Mouse (Mus musculus) liver, embryonic 15.5 days (tissue): ENCODE measurements around the gene Ccdc7a. TPM values are rescaled to one million over a fixed set of nuclear protein-coding genes. Genes with fewer than 3 reads are reported as not detected.

Experiments used
- ATAC-seq: fragments of 200-750 bp; cut with Nextera tagmentation; 2 replicates; pipeline ENCODE4 v1.8.0; 2017; ENCODE audit warnings: moderate number of reproducible peaks, mild to moderate bottlenecking, moderate library complexity; ENCODE audit not compliant: insufficient read depth
- H3K27ac ChIP-seq: fragments of 300-500 bp; sonication (generic); replicated peaks from 2 replicates; pipeline ENCODE4 v1.5.1; 2015; ENCODE audit warnings: mild to moderate bottlenecking, inconsistent platforms
- H3K27me3 ChIP-seq: fragments of 300-500 bp; sonication (generic); 2 replicates; pipeline ENCODE4 v1.6.1; 2015; ENCODE audit warnings: mild to moderate bottlenecking, inconsistent platforms
- H3K36me3 ChIP-seq: fragments of 300-500 bp; sonication (generic); replicated peaks from 2 replicates; pipeline ENCODE4 v1.6.1; 2015; ENCODE audit warnings: moderate library complexity, mild to moderate bottlenecking, inconsistent platforms
- H3K4me1 ChIP-seq: fragments of 300-500 bp; sonication (generic); replicated peaks from 2 replicates; pipeline ENCODE4 v1.6.1; 2015; ENCODE audit warnings: inconsistent platforms
- H3K4me2 ChIP-seq: fragments of 300-500 bp; sonication (generic); 2 replicates; pipeline ENCODE4 v1.6.1; 2015; ENCODE audit warnings: moderate library complexity, mild to moderate bottlenecking, inconsistent platforms
- H3K4me3 ChIP-seq: fragments of 300-500 bp; sonication (generic); replicated peaks from 2 replicates; pipeline ENCODE4 v1.5.1; 2015; ENCODE audit warnings: mild to moderate bottlenecking, inconsistent platforms
- H3K9ac ChIP-seq: fragments of 300-500 bp; sonication (generic); 2 replicates; pipeline ENCODE4 v1.6.1; 2015; ENCODE audit warnings: moderate library complexity, mild to moderate bottlenecking, inconsistent platforms
- H3K9me3 ChIP-seq: fragments of 300-500 bp; sonication (generic); replicated peaks from 2 replicates; pipeline ENCODE4 v1.6.1; 2016; ENCODE audit warnings: inconsistent platforms
- WGBS: fragments of 180-500 bp; shearing (Covaris S2); methylation state at CpG from one replicate; pipeline ENCODE4 v1.1.7; 2015; ENCODE audit warnings: mixed read lengths; ENCODE audit not compliant: insufficient replicate concordance; 5-methylcytosine and 5-hydroxymethylcytosine counted together
- polyA plus RNA-seq: library from polyadenylated mRNA; unstranded; fragments of >200 nt; fragmentation: Nextera tagmentation; extraction: Ambion mirVana; gene quantifications from 2 replicates; pipeline ENCODE4 v1.2.1, GENCODE M21; 2015

Gene Ccdc7a
- polyA plus RNA-seq, 1 experiment from 2014 or later: not detected

DNA sequence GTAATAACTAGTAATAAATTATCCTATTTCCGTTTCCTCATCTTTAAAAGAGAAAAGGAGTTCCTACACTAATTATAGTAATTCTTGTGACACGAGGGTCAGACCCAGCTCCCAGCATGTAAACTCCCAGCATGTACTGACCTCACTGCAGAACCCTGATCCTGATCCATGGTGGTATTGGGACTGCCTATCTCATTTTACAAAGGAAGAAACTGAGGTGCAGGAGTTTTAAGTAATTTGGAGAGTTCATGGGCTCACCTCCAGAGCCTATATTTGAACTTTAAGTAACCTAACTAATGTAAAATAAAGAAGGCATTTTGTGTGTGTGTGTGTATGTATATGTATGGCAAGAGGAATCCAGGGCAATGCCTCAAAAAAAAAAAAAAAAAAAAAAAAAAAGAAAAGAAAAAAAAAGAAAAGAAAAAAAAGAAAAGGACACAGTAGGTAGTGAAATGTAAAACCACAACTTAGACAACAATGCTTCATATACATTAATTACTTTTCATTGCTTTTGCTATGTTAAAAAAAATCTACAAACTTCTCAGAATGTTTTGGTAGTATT, 378.8 kb downstream of the Ccdc7a start:
- ATAC-seq: no peak
- H3K36me3 ChIP-seq: no peaks in the 10 kb centered on the region
- peak overlapping the region; percentile 93 for H3K9ac ChIP-seq
- H3K27me3 ChIP-seq: no peaks in the 10 kb centered on the region
- H3K4me1 ChIP-seq: peaks cover 43% of the 10 kb centered on the region
- no peaks in the 10 kb centered on the region for H3K9me3 ChIP-seq
- peak overlapping the region; percentile 96 for H3K27ac ChIP-seq
- WGBS: 0% methylated on average over 2 of the region's 2 CpGs
- peak overlapping the region; percentile 95 for H3K4me3 ChIP-seq
- H3K4me2 ChIP-seq: peak overlapping the region; percentile 93

DNA sequence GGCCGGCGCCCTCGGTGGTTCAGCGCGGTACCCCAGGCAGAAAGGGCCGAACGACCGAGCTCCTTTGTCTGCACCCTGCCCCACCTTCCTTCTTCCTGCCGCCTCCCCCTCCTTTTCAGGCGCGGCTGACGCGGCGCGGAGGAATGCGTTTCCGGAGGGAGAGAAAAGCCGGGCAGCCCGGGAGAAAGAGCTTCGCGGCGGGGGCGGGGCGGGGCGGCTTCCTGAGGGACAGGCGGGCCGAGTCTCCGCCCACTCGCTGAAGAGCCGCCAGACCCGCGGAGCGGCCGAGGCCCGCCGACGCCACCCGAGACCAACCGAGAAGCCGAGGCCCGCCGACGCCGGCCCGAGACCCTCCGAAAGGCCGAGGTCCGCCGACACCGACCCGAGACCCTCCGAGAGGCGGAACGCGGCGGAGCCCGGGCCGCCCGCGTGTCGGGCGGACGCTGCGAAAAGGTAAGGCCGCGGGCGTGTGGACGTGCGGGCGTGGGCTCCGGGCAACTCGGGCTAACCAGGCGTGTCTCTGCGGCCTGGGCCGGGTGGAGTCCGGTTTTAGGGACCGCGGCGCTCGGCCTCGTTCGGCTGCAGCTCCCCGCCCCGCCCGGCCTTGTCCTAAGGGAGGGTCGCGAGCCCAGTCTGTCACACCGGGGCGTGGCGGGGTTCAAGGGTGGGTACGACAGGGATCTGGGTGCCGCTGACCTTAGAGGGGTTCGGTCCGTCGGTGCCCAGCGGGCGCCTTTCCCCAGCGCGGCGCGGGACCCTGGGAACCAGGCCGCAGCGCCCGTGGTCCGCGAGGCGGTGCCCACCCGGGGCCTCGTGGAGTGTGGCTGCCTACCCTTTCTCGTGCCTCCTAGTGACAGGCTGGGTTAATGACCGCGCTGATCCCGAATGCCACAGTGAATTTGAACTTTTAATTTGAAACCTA, 379.5 kb downstream of the Ccdc7a start, which contains the start of gene Itgb1:
Gene Itgb1, plus strand, starts transcription at position 148 of the 922 bp plus-strand sequence.
- under 1% methylated on average over 105 of the region's 113 CpGs for WGBS
- no peaks in the 10 kb centered on the region for H3K36me3 ChIP-seq
- H3K4me1 ChIP-seq: peaks cover 43% of the 10 kb centered on the region
- peak within 1 kb of the TSS; percentile 93 for H3K9ac ChIP-seq
- peak; percentile 89 for ATAC-seq
- peak within 1 kb of the TSS; percentile 95 for H3K4me3 ChIP-seq
- H3K27ac ChIP-seq: peak within 1 kb of the TSS; percentile 96
- peak within 1 kb of the TSS; percentile 93 for H3K4me2 ChIP-seq
- H3K9me3 ChIP-seq: no peaks in the 10 kb centered on the region
- no peaks in the 10 kb centered on the region for H3K27me3 ChIP-seq

DNA sequence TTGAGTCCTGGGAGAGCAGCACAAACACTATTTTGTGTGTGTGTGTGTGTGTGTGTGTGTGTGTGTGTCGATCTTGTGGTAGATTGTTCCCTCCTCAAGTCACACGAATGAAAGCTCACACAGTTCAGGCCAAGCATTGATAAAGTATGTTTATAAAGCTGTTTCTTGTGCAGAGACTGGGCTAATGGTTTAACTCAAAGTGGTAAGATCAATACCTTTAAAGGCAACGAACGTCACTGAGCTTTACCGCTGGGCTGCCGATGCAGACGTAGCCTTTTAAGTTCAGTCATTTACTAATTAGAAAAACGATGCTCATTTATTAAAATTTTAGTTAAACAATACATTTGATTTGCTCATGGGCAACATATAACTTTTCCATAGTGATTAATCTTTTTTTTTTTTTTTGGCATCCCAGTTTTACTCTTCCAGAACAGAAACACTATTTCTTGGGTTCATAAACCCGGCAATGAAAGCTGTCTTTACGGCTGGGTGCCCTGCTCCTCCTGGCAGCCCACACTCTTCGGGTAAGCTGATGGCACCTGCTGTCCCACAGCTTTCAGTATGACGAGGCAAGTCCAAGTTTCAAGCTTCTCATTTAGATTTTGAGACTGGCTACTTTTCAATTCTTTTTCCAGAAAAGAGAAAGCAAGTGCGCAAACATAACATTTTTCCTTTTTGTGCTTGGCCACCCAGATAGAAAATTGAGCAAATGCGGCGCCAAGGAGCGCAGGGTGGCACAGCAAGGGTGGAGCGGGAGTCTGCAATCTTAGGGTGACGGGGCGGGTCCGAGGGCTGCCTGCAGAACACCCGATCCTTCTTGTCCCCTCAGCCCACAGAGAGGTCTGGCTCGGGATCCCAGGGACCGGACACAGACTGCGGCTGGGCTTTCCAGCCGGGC, 380.5 kb downstream of the Ccdc7a start:
- Histone ChIP-seq H3K4me1 (peaks cover 42% of the 10 kb centered on the region), H3K9ac (peak overlapping the region; percentile 93), H3K36me3 (no peaks in the 10 kb centered on the region), H3K27ac (peak overlapping the region; percentile 96), H3K27me3 (no peaks in the 10 kb centered on the region), H3K4me3 (peak overlapping the region; percentile 95), H3K9me3 (no peaks in the 10 kb centered on the region), H3K4me2 (peak overlapping the region; percentile 93)
- 10% methylated on average over 25 of the region's 25 CpGs for WGBS
- ATAC-seq: peak; percentile 80

Other genes with a start within 250 kb of the Ccdc7a start
- not detected in 2 replicates for gene Ccdc7b, start 1.6 kb upstream of the Ccdc7a start, polyA plus RNA-seq
- not detected in 2 replicates for gene Gm10999, start 66.1 kb upstream of the Ccdc7a start, polyA plus RNA-seq
- 5.3 and 6.0 TPM in 2 replicates for gene 2610044O15Rik8, start 168.9 kb upstream of the Ccdc7a start, polyA plus RNA-seq